Mouse (Mus musculus): ENCODE results near the gene Card6.

DNA sequence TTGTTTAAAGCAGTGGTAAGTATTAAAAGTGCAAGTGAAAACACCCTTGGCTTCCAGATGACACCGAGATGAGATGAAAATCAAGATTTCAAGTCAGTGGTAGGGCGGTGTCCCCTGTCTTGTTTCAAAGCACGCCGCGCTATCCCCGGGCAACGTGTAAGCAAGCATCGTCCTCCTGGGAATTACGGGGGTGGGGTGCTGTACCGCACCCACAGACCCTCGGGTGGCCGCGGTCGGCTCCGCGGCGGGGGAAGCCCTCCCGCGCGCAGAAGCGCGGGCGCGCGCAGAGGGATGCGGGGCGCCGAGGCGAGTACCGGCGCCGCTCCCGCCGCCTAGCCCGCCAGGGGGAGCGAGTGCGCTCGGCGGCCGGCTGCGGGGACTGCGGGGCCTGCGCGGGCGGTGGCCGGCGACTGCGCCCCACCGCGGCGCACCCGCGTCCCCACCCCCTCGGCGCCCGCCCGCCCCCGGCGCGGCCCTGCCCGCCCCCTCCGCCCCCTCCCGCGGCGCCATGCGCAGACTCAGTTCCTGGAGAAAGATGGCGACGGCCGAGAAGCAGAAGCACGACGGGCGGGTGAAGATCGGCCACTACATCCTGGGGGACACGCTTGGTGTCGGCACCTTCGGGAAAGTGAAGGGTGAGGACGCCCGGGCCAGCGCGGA, 35.2 kb upstream of the Card6 start, which contains the start of gene Prkaa1:
- TF ChIP-seq POU5F1 (IDR thresholded peaks at IDR 0.05; ENCODE audit: borderline replicate concordance, low read length): no peak
- no peak for TF ChIP-seq CTCF (conservative IDR thresholded peaks at IDR 0.05; ENCODE audit: low read length)
